Mouse (Mus musculus) midbrain, embryonic 16.5 days (tissue): ENCODE measurements around the gene Angel1. TPM values are rescaled to one million over a fixed set of nuclear protein-coding genes. Genes with fewer than 3 reads are reported as not detected.

Experiments
- ATAC-seq: fragments of 200-750 bp; cut with Nextera tagmentation; 2 replicates; pipeline ENCODE4 v1.8.0; 2017; ENCODE audit warnings: moderate TSS enrichment
- H3K27ac ChIP-seq: fragments of 300-500 bp; sonication (generic); 2 replicates; pipeline ENCODE4 v1.5.1; 2014; ENCODE audit warnings: mild to moderate bottlenecking, low read length, mixed read lengths
- H3K27me3 ChIP-seq: fragments of 300-500 bp; sonication (generic); 2 replicates; pipeline ENCODE4 v1.6.1; 2014; ENCODE audit warnings: low read depth, low read length, mixed read lengths; ENCODE audit not compliant: control insufficient read depth, insufficient read depth
- H3K36me3 ChIP-seq: fragments of 300-500 bp; sonication (generic); 2 replicates; pipeline ENCODE4 v1.6.1; 2014; ENCODE audit warnings: mild to moderate bottlenecking, low read length, moderate library complexity, mixed read lengths; ENCODE audit not compliant: control insufficient read depth, insufficient read depth
- H3K4me1 ChIP-seq: fragments of 300-500 bp; sonication (generic); 2 replicates; pipeline ENCODE4 v1.6.1; 2014; ENCODE audit warnings: mild to moderate bottlenecking, low read length, mixed read lengths; ENCODE audit not compliant: control insufficient read depth, insufficient read depth
- H3K4me2 ChIP-seq: fragments of 300-500 bp; sonication (generic); 2 replicates; pipeline ENCODE4 v1.6.1; 2014; ENCODE audit warnings: mild to moderate bottlenecking, low read length, mixed read lengths
- H3K4me3 ChIP-seq: fragments of 300-500 bp; sonication (generic); 2 replicates; pipeline ENCODE4 v1.5.1; 2014; ENCODE audit warnings: low read depth, mild to moderate bottlenecking, low read length, moderate library complexity, mixed read lengths
- H3K9ac ChIP-seq: fragments of 300-500 bp; sonication (generic); 2 replicates; pipeline ENCODE4 v1.6.1; 2014; ENCODE audit warnings: low read depth, low read length, mixed read lengths
- H3K9me3 ChIP-seq: fragments of 300-500 bp; sonication (generic); replicated peaks from 2 replicates; pipeline ENCODE4 v1.6.1; 2014; ENCODE audit warnings: mild to moderate bottlenecking, low read length, mixed read lengths; ENCODE audit not compliant: control insufficient read depth, poor library complexity, severe bottlenecking
- WGBS: fragments of 180-500 bp; shearing (Covaris S2); extraction: QIAGEN DNeasy Blood & Tissue Kit; methylation state at CpG from one replicate; pipeline ENCODE4 v1.1.7; 2014; 5-methylcytosine and 5-hydroxymethylcytosine counted together
- polyA plus RNA-seq: library from polyadenylated mRNA; unstranded; fragments of >200 nt; fragmentation: Nextera tagmentation; extraction: Ambion mirVana; gene quantifications from 2 replicates; pipeline ENCODE4 v1.2.1, GENCODE M21; 2015

Angel1 gene
- polyA plus RNA-seq, 1 experiment from 2014 or later, result 10.8 TPM

DNA sequence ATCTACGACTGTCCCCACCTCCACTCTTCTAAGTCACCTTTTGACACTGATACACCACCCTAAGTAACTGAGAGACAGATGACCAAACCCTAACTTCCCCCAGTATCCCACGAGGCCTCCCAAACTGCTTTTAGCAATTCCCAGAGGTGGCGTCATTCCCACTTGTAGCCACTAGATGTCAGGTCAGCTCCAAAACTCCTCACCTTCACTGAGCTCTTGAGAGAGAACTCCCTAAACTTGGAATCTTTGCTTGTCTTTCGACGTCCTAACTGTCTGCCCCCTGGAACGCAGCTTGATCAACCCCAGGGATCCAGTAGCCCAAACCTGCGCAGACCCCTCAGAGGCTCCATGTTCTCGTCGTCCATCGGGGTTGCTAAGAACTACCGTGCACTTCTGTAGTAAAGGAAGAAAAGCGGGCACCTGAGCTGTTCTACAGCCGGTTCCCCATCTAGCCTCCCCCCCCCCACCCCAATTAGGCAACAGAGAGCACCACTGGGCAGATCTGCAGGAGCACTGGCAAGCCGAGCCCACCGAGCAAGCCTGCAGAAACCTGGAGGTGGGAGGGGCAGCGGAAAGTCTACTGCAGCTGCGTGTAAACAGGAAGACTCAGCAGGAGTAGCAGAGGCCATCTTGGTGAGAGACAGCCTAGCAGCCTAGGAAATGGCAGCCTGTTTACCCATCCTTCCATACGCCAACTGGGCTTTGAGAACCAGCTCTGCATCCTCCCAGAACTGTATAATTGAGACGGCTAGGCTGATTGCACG, 41.8 kb upstream of the Angel1 start:
- Histone ChIP-seq H3K4me1 (peaks cover 19% of the 10 kb centered on the region), H3K9me3 (no peaks in the 10 kb centered on the region), H3K4me2 (no peak overlapping the region), H3K27ac (no peak overlapping the region), H3K4me3 (no peak overlapping the region), H3K36me3 (no peaks in the 10 kb centered on the region), H3K9ac (no peak overlapping the region), H3K27me3 (no peaks in the 10 kb centered on the region)
- peak; percentile 25; the same call in 1 of the 2 replicates for ATAC-seq
- 36% methylated on average over 20 of the region's 20 CpGs for WGBS

DNA sequence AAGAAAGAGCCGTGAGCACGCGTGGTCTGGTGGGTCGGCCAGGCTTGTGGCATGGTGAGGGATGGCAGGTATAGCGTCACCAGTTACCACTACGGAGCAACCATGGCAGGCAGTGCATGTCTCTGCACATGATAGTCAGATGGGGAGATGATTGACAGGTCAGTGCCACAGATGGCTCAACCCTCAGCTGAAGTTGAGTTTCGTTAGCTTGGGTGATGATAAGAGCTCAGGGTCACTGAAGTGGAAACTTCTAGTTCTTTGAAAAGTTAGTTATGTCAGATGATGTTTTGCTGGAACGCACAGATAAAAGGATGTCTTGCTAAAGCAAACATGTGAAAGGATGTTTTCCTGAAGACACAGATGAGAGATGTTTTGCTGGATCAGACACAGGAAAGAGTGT, 40.2 kb upstream of the Angel1 start:
- Histone ChIP-seq H3K4me2 (no peak overlapping the region), H3K4me3 (no peak overlapping the region), H3K27ac (no peak overlapping the region), H3K9me3 (no peaks in the 10 kb centered on the region), H3K36me3 (no peaks in the 10 kb centered on the region), H3K4me1 (peaks cover 11% of the 10 kb centered on the region), H3K27me3 (no peaks in the 10 kb centered on the region), H3K9ac (no peak overlapping the region)
- no peak for ATAC-seq
- 89% methylated on average over 8 of the region's 8 CpGs for WGBS

DNA sequence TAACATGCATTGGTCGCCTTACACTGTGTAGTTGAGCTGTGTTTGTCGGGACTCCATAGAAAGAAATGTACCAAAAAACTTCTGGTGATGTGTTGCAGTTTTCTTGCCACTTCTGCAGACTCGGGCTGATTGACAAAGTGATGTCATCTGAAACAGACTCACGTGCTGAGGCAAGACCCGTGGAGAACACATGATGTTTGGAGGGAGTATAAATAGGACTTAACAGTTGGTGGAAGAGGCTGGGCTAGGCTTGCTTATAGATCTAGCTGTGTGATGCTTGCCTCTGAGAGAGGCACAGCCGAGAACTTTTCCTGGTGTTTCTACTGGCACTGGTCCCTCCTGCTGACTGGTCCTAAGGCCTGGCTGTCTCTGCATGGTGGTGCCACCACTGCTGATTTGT, 37.8 kb upstream of the Angel1 start:
- Histone ChIP-seq H3K27ac (no peak overlapping the region), H3K4me2 (no peak overlapping the region), H3K36me3 (no peaks in the 10 kb centered on the region), H3K9me3 (no peaks in the 10 kb centered on the region), H3K9ac (no peak overlapping the region), H3K4me1 (peaks cover under 1% of the 10 kb centered on the region; the same call in 1 of the 2 replicates), H3K4me3 (no peak overlapping the region), H3K27me3 (no peaks in the 10 kb centered on the region)
- 82% methylated on average over 6 of the region's 6 CpGs for WGBS
- no peak for ATAC-seq

DNA sequence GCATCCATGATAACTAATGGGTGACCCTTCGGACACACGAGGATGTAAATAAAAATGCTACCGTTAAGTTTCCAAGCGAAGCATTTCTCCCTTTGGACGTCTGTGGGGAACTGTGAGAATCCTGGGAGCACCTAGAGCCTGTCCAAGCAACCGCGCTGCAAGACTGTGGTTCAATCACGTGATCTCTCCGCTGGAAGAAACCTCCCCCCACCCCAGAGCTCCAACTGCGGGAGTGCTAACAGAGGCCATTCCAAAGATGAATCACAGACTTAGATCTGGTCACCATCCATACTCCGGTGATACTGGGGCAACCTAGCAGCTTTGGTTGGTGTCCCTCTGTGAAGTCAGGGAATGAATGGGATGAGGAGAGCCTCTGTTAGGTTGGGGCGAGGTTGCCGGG, 34.8 kb upstream of the Angel1 start:
- ATAC-seq, result no peak
- no peaks in the 10 kb centered on the region for H3K36me3 ChIP-seq

DNA sequence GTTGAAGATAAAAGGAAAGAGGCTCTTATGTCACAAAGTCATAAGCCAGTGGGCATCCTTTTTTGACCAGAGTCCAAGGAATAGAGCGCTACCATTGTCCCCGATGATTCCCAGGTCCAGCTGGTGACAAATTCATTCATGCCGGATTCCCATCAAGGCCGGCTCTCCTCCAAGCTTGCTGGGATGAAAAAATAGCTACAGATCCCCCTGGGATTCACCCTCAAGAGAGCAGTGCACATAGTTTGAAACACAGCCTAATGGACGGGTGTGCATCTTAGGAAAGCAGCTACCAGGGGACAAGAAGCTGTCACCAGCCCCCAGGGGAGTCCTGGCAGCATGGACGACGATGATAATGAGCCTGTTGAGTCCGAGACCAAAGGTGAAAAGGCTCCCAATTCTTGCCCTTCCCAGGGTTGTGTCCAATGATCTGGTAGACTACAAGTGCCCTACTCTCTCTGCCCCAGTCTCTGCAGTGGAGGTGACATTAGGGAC, 8.1 kb upstream of the Angel1 start, which contains the start of gene Lrrc74a:
Gene Lrrc74a (plus strand): TSS at position 51 of the 492 bp plus-strand sequence.
- Histone ChIP-seq H3K4me2 (no peak within 1 kb of the TSS), H3K4me3 (no peak within 1 kb of the TSS), H3K9me3 (no peaks in the 10 kb centered on the region), H3K27me3 (no peaks in the 10 kb centered on the region), H3K9ac (no peak within 1 kb of the TSS), H3K27ac (no peak within 1 kb of the TSS), H3K4me1 (no peaks in the 10 kb centered on the region), H3K36me3 (no peaks in the 10 kb centered on the region)
- 86% methylated on average over 8 of the region's 8 CpGs for WGBS
- ATAC-seq, result no peak

More for the DNA sequence above, 34.8 kb upstream of the Angel1 start:
- no peak overlapping the region for H3K4me2 ChIP-seq
- no peak overlapping the region for H3K27ac ChIP-seq
- WGBS, result 81% methylated on average over 13 of the region's 13 CpGs
- no peaks in the 10 kb centered on the region for H3K4me1 ChIP-seq
- no peak overlapping the region for H3K4me3 ChIP-seq
- no peaks in the 10 kb centered on the region for H3K9me3 ChIP-seq
- no peak overlapping the region for H3K9ac ChIP-seq
- H3K27me3 ChIP-seq, result no peaks in the 10 kb centered on the region

DNA sequence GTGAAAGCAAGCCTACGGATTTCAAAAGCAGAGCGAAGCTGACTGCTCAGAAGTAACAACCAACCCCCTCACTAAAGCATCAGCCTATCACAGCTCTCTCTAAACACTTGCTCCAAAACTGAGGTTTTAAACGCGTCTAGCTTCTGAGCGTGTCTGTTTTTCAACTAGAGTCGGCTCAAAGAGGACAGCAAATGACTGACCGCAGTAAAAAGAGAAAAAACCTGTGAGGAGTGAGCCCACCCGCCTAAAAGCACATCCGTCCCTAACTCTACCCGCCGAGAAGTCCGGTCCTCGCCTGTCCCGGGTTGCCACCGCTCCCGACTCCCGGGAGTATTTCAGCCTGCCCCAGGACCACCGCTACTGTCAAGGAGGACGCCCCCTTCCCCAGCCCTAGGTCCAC, 554 bp downstream of the Angel1 start:
- peak overlapping the region; percentile 75 for H3K9ac ChIP-seq
- peak overlapping the region; percentile 71 for H3K27ac ChIP-seq
- peak overlapping the region; percentile 84 for H3K4me3 ChIP-seq
- ATAC-seq, result peak; percentile 71
- H3K27me3 ChIP-seq, result no peaks in the 10 kb centered on the region
- WGBS, result 0% methylated on average over 19 of the region's 19 CpGs
- H3K4me2 ChIP-seq, result peak overlapping the region; percentile 76
- H3K36me3 ChIP-seq, result no peaks in the 10 kb centered on the region
- peaks cover 10% of the 10 kb centered on the region for H3K4me1 ChIP-seq
- H3K9me3 ChIP-seq, result no peaks in the 10 kb centered on the region

DNA sequence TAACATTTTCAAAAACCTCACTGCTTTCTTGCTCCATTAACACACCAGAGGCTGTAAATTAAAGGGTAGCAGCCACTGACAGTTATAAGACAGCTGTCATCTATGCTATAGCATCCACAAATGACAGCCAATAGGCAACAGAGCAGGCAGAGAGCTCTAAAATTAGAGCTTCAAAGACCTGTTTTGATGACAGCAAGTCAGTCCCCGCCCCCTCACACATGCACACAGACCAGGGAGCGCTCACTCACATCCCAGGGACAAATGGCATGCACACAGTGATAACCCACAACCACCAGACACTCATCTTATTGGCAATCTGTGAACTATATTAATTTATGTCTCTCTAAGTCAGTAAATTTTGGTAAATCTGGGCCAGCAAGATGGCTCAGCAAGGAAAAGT, 2.0 kb downstream of the Angel1 start:
- Histone ChIP-seq H3K27ac (no peak overlapping the region), H3K9me3 (no peaks in the 10 kb centered on the region), H3K9ac (no peak overlapping the region), H3K27me3 (no peaks in the 10 kb centered on the region), H3K4me1 (peaks cover 10% of the 10 kb centered on the region), H3K36me3 (no peaks in the 10 kb centered on the region), H3K4me2 (no peak overlapping the region), H3K4me3 (no peak overlapping the region)
- WGBS, result 64% methylated on average over 2 of the region's 2 CpGs
- ATAC-seq, result no peak

DNA sequence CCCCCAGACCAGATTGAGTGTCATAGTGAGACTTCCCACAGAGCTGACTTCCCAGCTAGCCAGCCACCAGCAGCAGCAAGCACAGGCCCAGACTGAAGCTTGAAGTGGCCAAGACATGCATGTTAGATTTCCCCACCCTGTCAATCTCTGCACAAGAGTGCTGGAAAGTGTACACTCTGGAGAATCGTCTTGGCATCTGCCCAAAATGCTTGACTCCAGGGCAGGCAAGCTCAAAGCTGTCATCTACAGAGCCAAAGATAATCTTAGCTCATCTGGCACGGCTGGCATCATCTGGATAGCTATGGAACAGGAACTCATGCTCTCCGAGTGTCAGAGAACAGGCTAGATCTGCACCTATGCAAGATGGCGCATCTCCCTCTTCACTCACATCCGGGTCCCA, 4.8 kb downstream of the Angel1 start:
- Histone ChIP-seq H3K36me3 (no peaks in the 10 kb centered on the region), H3K4me3 (no peak overlapping the region), H3K9me3 (no peaks in the 10 kb centered on the region), H3K9ac (no peak overlapping the region), H3K27ac (no peak overlapping the region), H3K27me3 (no peaks in the 10 kb centered on the region), H3K4me1 (peaks cover 10% of the 10 kb centered on the region), H3K4me2 (no peak overlapping the region)
- 82% methylated on average over 5 of the region's 5 CpGs for WGBS
- ATAC-seq, result no peak

DNA sequence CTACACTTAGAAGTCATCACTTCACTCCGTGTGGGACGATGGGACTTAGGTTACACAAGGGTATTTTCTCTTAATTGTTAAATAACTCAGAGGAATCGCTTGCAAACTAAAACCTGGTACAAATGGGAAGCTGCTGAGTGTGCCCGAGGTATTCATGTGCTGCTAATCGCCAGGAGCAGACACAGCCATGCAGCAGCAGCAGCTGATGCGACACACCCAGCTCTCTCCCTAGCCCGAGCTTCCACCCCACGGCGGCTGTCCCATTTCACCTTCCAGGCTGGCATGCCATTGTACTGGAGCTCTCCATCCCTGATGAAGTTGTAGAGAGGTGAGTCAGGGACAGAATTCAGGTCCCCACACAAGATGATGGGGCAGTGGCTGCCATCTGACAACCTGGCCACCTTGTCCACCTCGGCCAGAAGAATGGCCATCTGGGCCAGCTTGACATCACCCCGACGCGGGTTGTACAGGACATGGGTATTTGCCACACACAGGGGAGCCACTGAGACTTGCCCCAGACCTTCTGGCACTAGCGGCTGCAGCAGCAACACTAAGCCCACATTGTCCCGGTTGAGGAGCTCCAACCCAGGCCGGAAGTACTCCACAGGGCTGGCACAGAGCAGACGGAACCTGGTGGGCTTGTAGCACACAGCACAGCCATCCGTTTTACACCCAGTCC, 6.2 kb downstream of the Angel1 start:
- no peaks in the 10 kb centered on the region for H3K9me3 ChIP-seq
- peaks cover 5% of the 10 kb centered on the region for H3K4me1 ChIP-seq
- no peak overlapping the region for H3K4me3 ChIP-seq
- H3K27me3 ChIP-seq, result no peaks in the 10 kb centered on the region
- no peaks in the 10 kb centered on the region for H3K36me3 ChIP-seq
- 88% methylated on average over 18 of the region's 18 CpGs for WGBS
- no peak overlapping the region for H3K27ac ChIP-seq
- ATAC-seq, result no peak
- no peak overlapping the region for H3K4me2 ChIP-seq
- H3K9ac ChIP-seq, result no peak overlapping the region
